Mouse (Mus musculus): Measurements from ENCODE around the gene Zbtb45.

Zbtb45 gene

DNA sequence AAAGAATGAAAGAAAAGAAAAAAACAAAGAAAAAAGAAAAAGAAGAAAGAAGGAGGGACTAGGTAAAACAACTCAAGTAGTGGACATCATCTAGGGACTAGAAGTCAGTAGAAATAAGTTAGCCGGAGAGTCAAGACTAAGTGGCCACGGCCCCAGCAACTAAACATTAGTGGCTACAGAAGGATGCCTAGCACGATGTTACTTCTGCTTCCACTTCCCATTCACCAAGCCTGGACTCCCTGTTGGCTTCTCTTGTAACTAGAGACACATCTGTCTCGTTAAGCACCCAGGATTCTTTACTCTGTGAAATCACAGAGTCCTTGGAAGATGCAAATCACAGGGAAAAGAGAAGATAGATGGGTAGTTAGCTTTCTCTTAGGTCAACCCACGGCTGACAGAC lies 52.3 kb downstream of the Zbtb45 start:
- no peak for DNase-seq (ENCODE audit: extremely low spot score, low read depth, low spot score)

DNA sequence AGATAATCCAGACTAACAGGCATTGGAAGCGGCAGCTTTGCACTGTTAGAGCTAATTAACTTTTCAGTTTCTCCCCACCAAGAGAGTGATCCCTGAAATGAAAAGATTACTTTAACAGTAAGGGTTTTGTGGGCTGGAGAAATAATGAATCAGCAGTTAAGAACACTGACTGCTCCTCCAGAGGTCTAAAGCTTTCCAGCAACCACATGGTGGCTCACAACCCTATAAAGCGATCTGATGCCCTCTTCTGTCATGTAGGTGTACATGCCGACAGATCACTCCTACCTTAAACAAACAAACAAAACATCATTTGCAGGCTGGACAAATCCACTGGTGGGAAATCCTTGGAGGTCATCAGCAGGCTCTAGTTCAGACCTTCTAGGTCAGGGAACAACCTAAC lies 54.9 kb downstream of the Zbtb45 start:
- no peak for DNase-seq (ENCODE audit: extremely low spot score, low read depth, low spot score)

Measured in hindlimb bud, embryonic 11.5 days (tissue).